Mouse (Mus musculus) midbrain, embryonic 10.5 days (tissue): ENCODE results near the gene Atxn1. TPM values are rescaled to one million over a fixed set of nuclear protein-coding genes. Genes with fewer than 3 reads are reported as not detected.

Source experiments
- DNase-seq: peaks from one replicate; pipeline ENCODE4 v3.0.0-alpha.2; 2017; ENCODE audit warnings: low spot score
- H3K27ac ChIP-seq: fragments of 300-500 bp; sonication (generic); replicated peaks from 2 replicates; pipeline ENCODE4 v1.5.1; 2016; ENCODE audit warnings: mild to moderate bottlenecking
- H3K27me3 ChIP-seq: fragments of 300-500 bp; sonication (generic); 2 replicates; pipeline ENCODE4 v1.6.1; 2016; ENCODE audit warnings: low read depth, mild to moderate bottlenecking; ENCODE audit not compliant: poor library complexity, severe bottlenecking
- H3K36me3 ChIP-seq: fragments of 300-500 bp; sonication (generic); 2 replicates; pipeline ENCODE4 v1.6.1; 2016; ENCODE audit warnings: mild to moderate bottlenecking, moderate library complexity
- H3K4me1 ChIP-seq: fragments of 300-500 bp; sonication (generic); 2 replicates; pipeline ENCODE4 v1.6.1; 2016
- H3K4me3 ChIP-seq: fragments of 300-500 bp; sonication (generic); 2 replicates; pipeline ENCODE4 v1.5.1; 2016; ENCODE audit warnings: mild to moderate bottlenecking, moderate library complexity
- H3K9me3 ChIP-seq: fragments of 300-500 bp; sonication (generic); replicated peaks from 2 replicates; pipeline ENCODE4 v1.6.1; 2016; ENCODE audit warnings: mild to moderate bottlenecking
- WGBS: fragments of 180-500 bp; shearing (Covaris S2); methylation state at CpG from one replicate; pipeline ENCODE4 v1.1.7; 2016; 5-methylcytosine and 5-hydroxymethylcytosine counted together
- polyA plus RNA-seq: library from polyadenylated mRNA; unstranded; fragments of >200 nt; fragmentation: Nextera tagmentation; extraction: Ambion mirVana; gene quantifications from 2 replicates; pipeline ENCODE4 v1.2.1, GENCODE M21; 2016

Atxn1 gene
- polyA plus RNA-seq, 1 experiment from 2014 or later, result 1.3 TPM

DNA sequence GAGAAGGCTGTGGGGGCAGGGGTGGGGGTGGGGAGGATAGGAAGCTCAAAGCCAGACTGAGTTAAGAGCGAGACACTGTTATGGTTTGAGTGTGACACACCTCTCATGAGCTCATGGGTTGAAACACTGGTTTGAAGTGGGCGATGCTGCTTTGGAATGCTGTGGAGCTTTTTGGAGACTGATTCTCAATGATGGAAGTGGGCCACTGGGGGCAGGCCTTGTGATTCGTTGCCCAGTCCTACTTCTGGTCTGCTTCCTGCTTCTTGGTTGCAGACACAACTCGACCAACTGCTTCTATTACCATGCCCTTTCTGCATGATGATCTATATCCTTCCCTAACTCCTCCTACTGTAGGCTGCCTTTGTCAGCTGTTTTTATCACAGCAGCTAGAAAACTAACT, 216.1 kb downstream of the Atxn1 start:
- peaks cover 14% of the 10 kb centered on the region for H3K4me1 ChIP-seq
- H3K27me3 ChIP-seq, result no peaks in the 10 kb centered on the region
- whole genome bisulfite sequencing, result 81% methylated on average over 4 of the region's 4 CpGs
- H3K4me3 ChIP-seq, result no peak overlapping the region
- H3K36me3 ChIP-seq, result no peaks in the 10 kb centered on the region
- H3K9me3 ChIP-seq, result no peaks in the 10 kb centered on the region
- DNase-seq, result no peak
- H3K27ac ChIP-seq, result no peak overlapping the region

DNA sequence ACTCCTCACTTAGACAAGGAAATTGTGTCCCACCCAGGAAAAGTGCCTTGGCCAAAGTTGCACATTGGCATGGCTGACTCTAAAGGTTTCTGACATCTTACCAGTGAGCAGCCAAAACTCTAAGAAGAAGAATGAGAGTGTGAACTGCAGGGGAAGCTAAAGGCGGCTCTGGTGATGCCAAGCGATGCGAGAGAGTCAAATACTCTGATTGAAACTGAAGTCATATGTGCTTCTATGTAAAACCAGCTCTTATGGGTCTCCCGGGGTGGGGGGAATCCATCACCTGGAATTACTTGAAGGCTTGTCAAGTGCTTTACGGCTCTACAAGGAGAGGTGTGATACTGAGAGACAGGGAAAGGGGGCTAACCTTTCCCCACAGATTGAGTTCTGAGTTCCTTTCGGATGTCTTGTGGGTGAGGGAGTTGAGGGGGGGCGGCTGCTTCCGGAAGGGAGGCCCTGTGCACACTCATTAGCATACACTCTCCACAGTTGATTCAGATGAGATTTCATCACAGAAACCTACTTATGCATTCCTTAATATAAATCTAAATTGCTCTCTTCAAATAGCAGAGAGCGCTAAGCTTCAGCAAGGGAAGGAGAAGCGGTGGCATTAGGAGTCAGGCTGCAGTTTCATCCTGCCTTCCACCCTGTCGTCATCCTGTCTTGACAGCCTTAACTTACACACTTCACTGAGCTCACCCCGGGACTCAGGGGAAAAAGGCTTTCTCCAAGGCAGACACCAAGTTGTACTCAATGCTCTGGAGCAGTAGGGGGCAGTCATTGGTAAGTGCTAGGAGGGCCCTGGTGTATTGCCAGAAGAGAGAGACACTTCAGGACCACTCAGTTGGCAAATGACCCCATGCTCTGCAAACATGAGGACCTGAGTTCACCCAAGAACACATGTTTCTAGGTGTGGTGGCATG, 218.7 kb downstream of the Atxn1 start:
- no peaks in the 10 kb centered on the region for H3K9me3 ChIP-seq
- H3K27ac ChIP-seq, result no peak overlapping the region
- DNase-seq, result no peak
- H3K27me3 ChIP-seq, result no peaks in the 10 kb centered on the region
- 74% methylated on average over 12 of the region's 12 CpGs for WGBS
- H3K36me3 ChIP-seq, result no peaks in the 10 kb centered on the region
- H3K4me3 ChIP-seq, result no peak overlapping the region
- peaks cover 15% of the 10 kb centered on the region for H3K4me1 ChIP-seq

DNA sequence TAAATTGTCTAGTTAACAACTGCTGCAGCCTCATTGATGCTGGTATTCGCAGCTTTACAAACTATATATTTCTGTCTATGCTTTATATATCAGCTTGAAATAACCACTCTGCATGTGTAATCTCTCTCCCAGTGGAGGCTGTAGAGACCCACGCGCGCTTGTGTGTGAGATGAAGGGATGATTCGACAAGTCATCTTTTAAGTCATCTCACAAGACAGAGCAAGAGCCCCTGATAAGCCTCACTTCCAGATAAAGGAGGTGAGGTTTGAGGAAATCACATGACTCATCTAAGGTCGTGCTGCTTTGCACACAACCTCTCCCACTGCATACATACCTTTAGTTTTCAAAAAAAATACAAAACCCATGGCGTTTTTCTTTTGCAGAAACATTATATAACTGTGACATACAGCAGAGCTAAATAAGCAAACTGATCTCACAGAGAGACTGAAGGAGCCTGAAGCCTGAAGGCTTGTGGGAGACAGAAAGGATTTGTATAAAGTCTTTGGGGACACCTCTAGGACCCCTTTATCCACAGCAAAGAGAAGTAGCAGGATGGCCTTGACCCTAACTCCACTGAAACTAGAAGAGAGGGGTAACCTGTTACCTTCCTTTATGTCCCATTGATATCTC, 219.9 kb downstream of the Atxn1 start:
- Histone ChIP-seq H3K4me1 (peaks cover 15% of the 10 kb centered on the region), H3K27me3 (no peaks in the 10 kb centered on the region), H3K27ac (no peak overlapping the region), H3K36me3 (no peaks in the 10 kb centered on the region), H3K9me3 (no peaks in the 10 kb centered on the region), H3K4me3 (no peak overlapping the region)
- 90% methylated on average over 7 of the region's 7 CpGs for WGBS
- no peak for DNase-seq

DNA sequence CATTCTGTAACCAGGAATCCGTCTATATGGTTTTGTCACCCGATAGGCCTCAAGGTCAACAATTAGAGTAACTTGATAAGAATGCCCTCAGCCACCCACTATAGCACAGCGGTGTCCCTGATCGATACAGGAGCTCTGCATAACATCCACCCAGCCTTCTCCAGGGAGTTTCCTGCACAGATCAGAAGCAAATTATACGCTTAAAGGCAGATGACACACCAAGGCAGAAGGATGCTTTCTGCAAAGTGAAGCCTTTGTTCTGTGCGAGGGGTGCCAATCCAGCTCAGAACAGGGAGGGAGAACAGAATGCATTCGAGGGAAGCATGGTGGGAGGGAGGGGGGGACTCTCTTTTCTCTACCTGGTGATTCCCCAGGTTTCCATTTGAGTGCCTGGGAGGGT, 221.0 kb downstream of the Atxn1 start:
- H3K9me3 ChIP-seq, result no peaks in the 10 kb centered on the region
- no peak for DNase-seq
- H3K4me3 ChIP-seq, result no peak overlapping the region
- 0 out of 2 replicates have a peak overlapping the region, but pooled peaks have one; percentile 23 for H3K27ac ChIP-seq
- no peaks in the 10 kb centered on the region for H3K36me3 ChIP-seq
- 68% methylated on average over 7 of the region's 7 CpGs for WGBS
- no peaks in the 10 kb centered on the region for H3K27me3 ChIP-seq
- peaks cover 10% of the 10 kb centered on the region for H3K4me1 ChIP-seq

DNA sequence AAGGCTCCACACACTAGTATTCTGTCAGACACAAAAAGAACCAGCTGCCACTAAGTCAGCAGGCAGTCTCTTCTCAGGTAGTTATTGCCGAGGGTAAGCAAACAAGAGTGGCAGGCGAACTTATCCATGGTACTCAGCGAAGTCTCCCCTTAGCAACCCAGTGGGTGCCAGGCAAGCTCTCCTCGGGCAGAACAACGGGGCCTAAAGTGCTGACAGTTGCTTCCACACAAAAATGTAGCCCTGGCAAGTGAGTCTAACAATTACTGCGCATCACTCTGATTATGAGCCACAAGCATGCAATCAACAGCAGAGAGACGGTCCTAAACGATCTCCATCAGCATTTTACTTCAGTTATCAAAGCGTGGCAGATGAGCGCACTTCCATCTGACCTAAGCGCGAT, 224.4 kb downstream of the Atxn1 start:
- Histone ChIP-seq H3K4me3 (no peak overlapping the region), H3K27me3 (no peaks in the 10 kb centered on the region), H3K27ac (no peak overlapping the region), H3K9me3 (no peaks in the 10 kb centered on the region), H3K4me1 (peaks cover 4% of the 10 kb centered on the region; the same call in 1 of the 2 replicates), H3K36me3 (no peaks in the 10 kb centered on the region)
- no peak for DNase-seq
- WGBS, result 92% methylated on average over 12 of the region's 12 CpGs

DNA sequence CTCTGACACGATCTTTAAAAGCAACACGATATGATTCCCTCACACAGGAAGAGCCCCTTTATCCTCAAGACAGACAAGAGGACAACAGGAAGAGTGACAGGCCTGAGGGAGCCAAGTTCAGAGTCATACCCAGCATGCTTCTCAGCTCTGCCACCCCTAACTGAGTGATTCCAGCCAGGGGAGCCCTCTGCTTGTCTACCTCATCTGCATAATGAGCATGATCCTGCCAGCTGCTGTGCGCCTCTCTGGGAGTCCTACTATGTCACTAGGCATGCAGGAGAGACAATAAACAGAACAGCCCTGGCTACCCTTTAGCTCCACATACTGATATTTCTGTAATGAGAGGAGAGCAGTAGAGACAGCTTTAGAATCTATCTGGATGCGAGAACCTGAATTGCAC, 228.6 kb downstream of the Atxn1 start:
- H3K9me3 ChIP-seq, result no peaks in the 10 kb centered on the region
- no peak overlapping the region for H3K27ac ChIP-seq
- no peaks in the 10 kb centered on the region; the same call in 1 of the 2 replicates for H3K4me1 ChIP-seq
- no peak for DNase-seq
- H3K4me3 ChIP-seq, result no peak overlapping the region
- H3K27me3 ChIP-seq, result no peaks in the 10 kb centered on the region
- 89% methylated on average over 4 of the region's 4 CpGs for WGBS
- no peaks in the 10 kb centered on the region for H3K36me3 ChIP-seq

DNA sequence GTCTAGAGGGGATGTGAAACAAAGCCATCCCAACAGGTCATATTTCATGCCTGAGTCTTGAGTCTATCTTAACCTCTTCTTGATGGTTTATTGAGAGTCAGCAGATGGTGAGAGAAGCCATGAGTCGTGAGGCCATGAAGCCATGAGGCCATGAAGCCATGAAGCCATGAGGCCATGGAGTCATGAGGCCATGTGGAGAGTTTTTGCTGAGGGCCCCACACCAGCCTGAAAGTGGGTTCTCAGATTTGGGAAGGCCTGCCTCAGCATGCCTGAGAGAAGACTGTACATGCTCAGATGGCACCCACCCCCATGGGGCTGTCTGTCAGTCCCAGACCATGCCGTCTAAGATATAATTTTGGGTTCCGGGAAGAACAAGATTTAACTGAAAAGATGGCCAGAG, 229.0 kb downstream of the Atxn1 start:
- DNase-seq, result no peak
- Histone ChIP-seq H3K4me3 (no peak overlapping the region), H3K27ac (no peak overlapping the region), H3K4me1 (no peaks in the 10 kb centered on the region; the same call in 1 of the 2 replicates), H3K27me3 (no peaks in the 10 kb centered on the region), H3K36me3 (no peaks in the 10 kb centered on the region), H3K9me3 (no peaks in the 10 kb centered on the region)
- WGBS, result 89% methylated on average over 3 of the region's 3 CpGs

DNA sequence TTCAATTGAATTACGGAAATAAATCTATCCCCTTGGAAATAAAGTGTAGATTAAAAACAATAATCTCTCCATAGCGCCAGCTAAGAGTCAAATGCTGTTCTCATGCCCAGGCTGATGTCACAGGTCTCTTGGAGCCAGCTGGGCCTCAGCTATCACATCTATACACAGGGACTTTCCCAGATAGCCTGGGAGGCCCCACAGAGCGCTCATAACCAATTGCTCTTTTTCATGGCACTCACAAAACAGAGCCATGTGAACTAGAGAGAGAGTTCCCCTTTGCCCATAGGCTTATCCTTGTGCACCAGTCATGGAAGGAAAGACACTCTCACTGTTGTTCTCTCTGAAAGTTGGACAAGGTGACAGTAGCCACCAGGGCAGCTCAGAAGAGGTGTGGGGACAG, 230.3 kb downstream of the Atxn1 start:
- WGBS, result 95% methylated on average over 3 of the region's 3 CpGs
- DNase-seq, result no peak

DNA sequence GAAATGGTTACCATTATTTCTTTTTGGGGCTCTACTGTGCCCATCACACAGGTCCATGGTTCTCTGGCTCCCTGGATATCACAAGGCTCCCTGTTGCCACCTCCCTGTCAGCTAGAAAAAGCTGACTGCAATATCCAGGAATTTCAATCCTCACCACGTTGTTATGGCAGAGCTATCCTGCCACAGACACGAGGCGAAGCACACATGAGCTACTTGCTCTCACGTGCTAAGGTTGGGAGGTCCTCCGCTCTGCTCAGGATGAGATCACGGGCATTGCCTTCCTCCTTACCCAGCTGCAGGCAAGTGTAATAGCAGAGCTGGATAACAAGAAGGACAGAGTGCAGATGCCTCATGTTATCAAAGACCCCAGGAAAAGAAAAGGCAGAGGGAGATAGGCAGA, 232.2 kb downstream of the Atxn1 start:
- Histone ChIP-seq H3K36me3 (no peaks in the 10 kb centered on the region), H3K4me1 (no peaks in the 10 kb centered on the region; the same call in 1 of the 2 replicates), H3K27ac (no peak overlapping the region), H3K9me3 (no peaks in the 10 kb centered on the region), H3K27me3 (no peaks in the 10 kb centered on the region), H3K4me3 (no peak overlapping the region)
- no peak for DNase-seq
- 86% methylated on average over 6 of the region's 6 CpGs for WGBS

More for the DNA sequence above, 230.3 kb downstream of the Atxn1 start:
- Histone ChIP-seq H3K27ac (no peak overlapping the region), H3K36me3 (no peaks in the 10 kb centered on the region), H3K4me1 (no peaks in the 10 kb centered on the region; the same call in 1 of the 2 replicates), H3K27me3 (no peaks in the 10 kb centered on the region), H3K9me3 (no peaks in the 10 kb centered on the region), H3K4me3 (no peak overlapping the region)

DNA sequence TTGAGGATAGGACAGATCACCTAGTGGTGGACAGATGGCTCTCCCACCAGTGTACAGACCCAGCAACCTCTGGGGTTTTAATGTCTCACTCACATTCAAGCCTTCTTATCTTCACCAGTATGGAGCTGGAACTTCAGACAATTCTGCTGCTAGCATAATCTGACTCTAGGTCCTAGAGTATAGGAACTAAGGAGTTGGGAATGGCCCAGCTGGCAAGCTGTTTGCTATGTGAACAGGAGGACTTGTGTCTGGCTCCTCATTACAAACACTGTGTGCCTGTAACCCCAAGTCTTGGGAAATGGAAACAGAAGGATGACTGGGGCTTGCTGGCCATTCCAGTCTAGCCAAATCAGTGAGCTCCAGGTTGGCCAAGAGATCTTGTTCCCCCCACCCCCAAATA, 237.9 kb downstream of the Atxn1 start:
- Histone ChIP-seq H3K4me3 (no peak overlapping the region), H3K36me3 (no peaks in the 10 kb centered on the region), H3K4me1 (no peaks in the 10 kb centered on the region)

DNA sequence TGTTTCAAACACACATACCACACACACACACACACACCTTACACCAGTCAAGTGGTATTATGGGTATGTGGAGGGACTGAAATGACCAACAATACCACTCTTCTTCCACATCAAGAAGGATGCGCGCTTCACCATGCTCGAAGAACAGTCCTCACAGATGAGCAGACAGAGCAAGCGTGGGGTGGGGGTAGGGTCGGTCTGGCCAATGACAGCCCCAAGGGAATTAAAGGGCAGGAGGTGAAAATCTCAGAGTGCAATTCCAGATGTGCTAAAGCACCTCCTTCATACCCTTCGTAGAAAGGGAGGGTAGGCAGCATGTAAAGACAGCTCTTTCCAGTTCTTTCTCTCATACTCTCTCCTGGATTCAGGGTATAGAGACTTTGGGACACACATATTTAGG, 238.6 kb downstream of the Atxn1 start:
- Histone ChIP-seq H3K4me3 (no peak overlapping the region), H3K9me3 (no peaks in the 10 kb centered on the region), H3K27me3 (no peaks in the 10 kb centered on the region), H3K36me3 (no peaks in the 10 kb centered on the region), H3K4me1 (no peaks in the 10 kb centered on the region), H3K27ac (no peak overlapping the region)
- 85% methylated on average over 6 of the region's 6 CpGs for WGBS
- DNase-seq, result no peak

More for the DNA sequence above, 237.9 kb downstream of the Atxn1 start:
- no peak overlapping the region for H3K27ac ChIP-seq
- H3K27me3 ChIP-seq, result no peaks in the 10 kb centered on the region
- no peaks in the 10 kb centered on the region for H3K9me3 ChIP-seq
- no peak for DNase-seq

DNA sequence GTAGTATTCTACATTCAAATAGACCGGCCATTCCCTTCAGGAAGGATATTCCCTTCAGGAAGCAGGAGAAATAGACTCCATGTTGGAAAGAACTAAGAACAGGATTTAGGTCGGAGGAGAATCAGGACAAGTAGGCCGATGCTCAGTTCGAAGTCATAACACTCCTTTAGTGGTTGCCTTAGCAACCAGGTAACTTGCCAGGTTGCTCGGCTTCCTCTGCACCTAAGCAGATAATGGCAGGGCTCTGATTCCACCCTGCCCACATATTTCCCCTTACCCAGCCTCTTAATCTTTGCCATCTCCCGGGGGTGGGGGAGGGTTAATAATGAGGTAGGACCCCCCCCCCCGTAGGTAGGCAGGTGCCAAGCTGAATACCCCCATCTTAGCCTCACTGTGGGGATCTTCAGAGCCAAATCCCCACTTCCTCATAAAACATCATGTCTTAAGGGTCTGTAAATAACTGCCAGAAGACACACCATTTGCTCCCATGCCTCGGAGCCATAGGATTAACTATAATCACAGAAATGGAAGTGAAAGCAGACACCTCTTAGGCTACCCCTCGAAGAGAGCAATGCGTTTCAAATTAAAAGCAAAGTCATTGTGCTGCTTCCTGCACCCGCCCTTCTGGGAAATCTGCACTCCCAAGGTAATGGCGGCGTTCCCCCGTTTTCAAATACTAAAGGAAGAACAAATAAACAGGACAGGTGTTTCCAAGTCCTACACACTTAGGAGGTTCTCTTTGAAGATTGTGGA, 240.1 kb downstream of the Atxn1 start:
- Histone ChIP-seq H3K4me1 (no peaks in the 10 kb centered on the region), H3K27me3 (no peaks in the 10 kb centered on the region), H3K4me3 (no peak overlapping the region), H3K36me3 (no peaks in the 10 kb centered on the region), H3K9me3 (no peaks in the 10 kb centered on the region), H3K27ac (no peak overlapping the region)
- DNase-seq, result no peak
- 84% methylated on average over 14 of the region's 14 CpGs for WGBS
